Mouse (Mus musculus): Measurements from ENCODE around the gene Tmem54. TPM values are rescaled to one million over a fixed set of nuclear protein-coding genes. Genes with fewer than 3 reads are reported as not detected.

Tmem54 gene
- polyA plus RNA-seq, 1 experiment = 0.18 TPM

DNA sequence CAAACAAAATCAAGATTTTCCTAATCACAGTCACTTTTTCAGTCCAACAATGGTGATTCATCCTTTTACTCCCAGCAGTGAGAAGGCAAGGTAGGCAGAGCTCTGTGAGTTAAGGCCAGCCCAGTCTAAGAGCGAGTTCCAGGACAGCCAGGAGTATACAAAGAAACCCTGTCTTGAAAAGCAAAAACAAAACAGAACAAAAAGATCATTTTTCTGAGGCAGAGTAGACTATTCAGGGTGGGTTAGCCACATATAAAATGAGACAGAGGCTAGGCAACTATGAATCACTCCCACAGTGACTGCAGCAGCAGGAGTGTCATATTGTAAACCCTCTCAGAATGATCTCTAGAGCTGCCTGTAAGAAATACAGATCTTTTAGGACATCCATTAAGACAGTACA, 44.0 kb downstream of the Tmem54 start:
- TF ChIP-seq MAX (IDR thresholded peaks at IDR 0.05) = no peak
- no peak for TF ChIP-seq CEBPB (IDR thresholded peaks at IDR 0.05; ENCODE audit: low read depth)
- Histone ChIP-seq H3K27me3 (ENCODE audit: control insufficient read depth, insufficient read depth, insufficient read length) (no peaks in the 10 kb centered on the region), H3K79me3 (ENCODE audit: low read depth) (no peaks in the 10 kb centered on the region), H3K79me2 (ENCODE audit: control insufficient read depth, insufficient read depth) (no peaks in the 10 kb centered on the region), H3ac (ENCODE audit: control insufficient read depth, insufficient read length, low read depth) (no peak overlapping the region), H3K36me3 (ENCODE audit: control insufficient read depth, insufficient read depth) (peaks cover 26% of the 10 kb centered on the region), H3K4me3 (ENCODE audit: insufficient read depth, poor library complexity, severe bottlenecking) (no peak overlapping the region)

DNA sequence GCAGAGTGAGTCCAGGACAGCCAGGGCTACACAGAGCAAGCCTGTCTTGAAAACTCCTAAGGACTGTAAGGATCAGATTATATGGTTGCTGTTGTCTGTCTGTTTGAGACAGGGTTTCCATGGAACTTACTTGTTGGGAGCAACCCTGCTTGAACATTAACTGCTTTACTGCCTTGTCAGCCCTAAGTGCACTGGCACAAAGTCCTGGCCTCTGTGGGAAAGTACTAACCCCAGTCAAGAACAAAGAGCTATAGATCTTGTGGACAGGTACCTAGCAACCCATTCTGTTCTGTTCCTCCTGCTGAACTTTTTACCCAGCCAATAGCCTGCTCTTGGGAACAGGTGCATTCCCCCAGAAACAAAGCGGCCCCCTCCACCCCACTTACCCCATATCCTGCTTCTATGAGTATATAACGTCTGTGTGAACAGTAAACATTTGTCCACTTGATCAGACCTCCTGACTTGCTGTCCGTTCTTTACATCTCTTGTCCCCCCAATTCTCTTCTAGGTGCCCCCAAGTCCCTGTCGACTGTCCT, 46.0 kb downstream of the Tmem54 start:
- no peak for TF ChIP-seq FOSL1 (IDR thresholded peaks at IDR 0.05; ENCODE audit: insufficient read depth, low read length, poor library complexity, severe bottlenecking)
- TF ChIP-seq MYOG (IDR thresholded peaks at IDR 0.05; ENCODE audit: control insufficient read depth, extremely low read depth, insufficient read length) = no peak
- TF ChIP-seq MAX (IDR thresholded peaks at IDR 0.05) = no peak
- no peak for TF ChIP-seq MYOD1 (IDR thresholded peaks at IDR 0.05; ENCODE audit: control insufficient read depth, insufficient read length, low read depth)
- TF ChIP-seq CEBPB (IDR thresholded peaks at IDR 0.05; ENCODE audit: low read depth) = no peak
- TF ChIP-seq USF1 (IDR thresholded peaks at IDR 0.05; ENCODE audit: low read depth) = no peak
- TF ChIP-seq CTCF (IDR thresholded peaks at IDR 0.05; ENCODE audit: control insufficient read depth, insufficient read depth, insufficient read length) = no peak
- H3K79me3 ChIP-seq (ENCODE audit: low read depth) = no peaks in the 10 kb centered on the region
- no peak overlapping the region for H3ac ChIP-seq (ENCODE audit: control insufficient read depth, insufficient read length, low read depth)
- H3K79me2 ChIP-seq (ENCODE audit: control insufficient read depth, insufficient read depth) = no peaks in the 10 kb centered on the region
- H3K27me3 ChIP-seq (ENCODE audit: control insufficient read depth, insufficient read depth, insufficient read length) = no peaks in the 10 kb centered on the region
- no peak overlapping the region for H3K4me3 ChIP-seq (ENCODE audit: insufficient read depth, poor library complexity, severe bottlenecking)
- peaks cover 37% of the 10 kb centered on the region for H3K36me3 ChIP-seq (ENCODE audit: control insufficient read depth, insufficient read depth)

DNA sequence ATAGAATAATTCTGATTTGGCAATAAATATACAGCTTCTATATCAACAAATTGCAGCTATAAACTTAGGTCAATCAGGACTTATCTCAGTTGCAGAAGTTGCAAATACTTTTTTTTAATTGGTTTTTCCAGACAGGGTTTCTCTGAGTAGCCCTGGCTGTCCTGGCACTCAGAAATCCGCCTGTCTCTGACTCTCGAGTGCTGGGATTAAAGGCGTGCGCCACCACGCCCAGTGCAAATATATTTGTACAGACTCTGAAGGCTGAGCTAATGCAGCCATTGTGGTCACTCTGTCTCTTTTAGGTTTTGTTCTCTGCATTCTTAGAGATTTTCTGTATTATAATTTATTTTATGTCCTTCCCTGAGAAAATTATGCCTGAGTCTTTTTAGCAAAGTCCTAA, 52.2 kb downstream of the Tmem54 start:
- H3K79me3 ChIP-seq (ENCODE audit: low read depth) = no peaks in the 10 kb centered on the region
- no peak for TF ChIP-seq CTCF (IDR thresholded peaks at IDR 0.05; ENCODE audit: control insufficient read depth, insufficient read depth, insufficient read length)
- TF ChIP-seq MAX (IDR thresholded peaks at IDR 0.05) = no peak
- TF ChIP-seq CEBPB (IDR thresholded peaks at IDR 0.05; ENCODE audit: low read depth) = no peak
- TF ChIP-seq MYOD1 (IDR thresholded peaks at IDR 0.05; ENCODE audit: control insufficient read depth, insufficient read length, low read depth) = no peak
- no peak for TF ChIP-seq MYOG (IDR thresholded peaks at IDR 0.05; ENCODE audit: control insufficient read depth, extremely low read depth, insufficient read length)
- no peak for TF ChIP-seq FOSL1 (IDR thresholded peaks at IDR 0.05; ENCODE audit: insufficient read depth, low read length, poor library complexity, severe bottlenecking)
- TF ChIP-seq USF1 (IDR thresholded peaks at IDR 0.05; ENCODE audit: low read depth) = no peak
- peaks cover 38% of the 10 kb centered on the region for H3K36me3 ChIP-seq (ENCODE audit: control insufficient read depth, insufficient read depth)
- no peak overlapping the region for H3K4me3 ChIP-seq (ENCODE audit: insufficient read depth, poor library complexity, severe bottlenecking)
- no peak overlapping the region for H3ac ChIP-seq (ENCODE audit: control insufficient read depth, insufficient read length, low read depth)
- H3K79me2 ChIP-seq (ENCODE audit: control insufficient read depth, insufficient read depth) = no peaks in the 10 kb centered on the region
- no peaks in the 10 kb centered on the region for H3K27me3 ChIP-seq (ENCODE audit: control insufficient read depth, insufficient read depth, insufficient read length)

DNA sequence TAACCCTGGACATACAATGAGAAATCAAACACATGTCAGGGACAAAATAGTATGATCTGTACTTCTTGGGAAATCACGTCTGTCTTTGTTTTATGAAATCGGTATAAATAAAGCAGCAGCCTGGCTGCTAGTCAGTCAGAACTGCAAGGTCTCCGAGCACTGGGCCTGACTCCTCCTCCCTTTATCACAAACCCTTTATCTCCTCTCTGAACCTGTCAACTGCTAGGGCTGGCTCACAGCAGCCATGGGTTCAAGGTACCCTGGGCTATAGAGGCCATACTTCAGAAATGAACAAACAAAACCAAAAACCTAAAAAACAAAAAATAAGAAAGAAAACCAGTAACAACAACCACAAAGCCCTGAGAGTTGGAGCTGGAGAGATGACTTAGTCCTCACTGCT, 53.2 kb downstream of the Tmem54 start:
- Histone ChIP-seq H3ac (ENCODE audit: control insufficient read depth, insufficient read length, low read depth) (no peak overlapping the region), H3K36me3 (ENCODE audit: control insufficient read depth, insufficient read depth) (peaks cover 33% of the 10 kb centered on the region), H3K79me3 (ENCODE audit: low read depth) (no peaks in the 10 kb centered on the region), H3K4me3 (ENCODE audit: insufficient read depth, poor library complexity, severe bottlenecking) (no peak overlapping the region), H3K27me3 (ENCODE audit: control insufficient read depth, insufficient read depth, insufficient read length) (no peaks in the 10 kb centered on the region), H3K79me2 (ENCODE audit: control insufficient read depth, insufficient read depth) (no peaks in the 10 kb centered on the region)
- TF ChIP-seq MAX (IDR thresholded peaks at IDR 0.05) (no peak), FOSL1 (IDR thresholded peaks at IDR 0.05; ENCODE audit: insufficient read depth, low read length, poor library complexity, severe bottlenecking) (no peak), USF1 (IDR thresholded peaks at IDR 0.05; ENCODE audit: low read depth) (no peak), CTCF (IDR thresholded peaks at IDR 0.05; ENCODE audit: control insufficient read depth, insufficient read depth, insufficient read length) (no peak), CEBPB (IDR thresholded peaks at IDR 0.05; ENCODE audit: low read depth) (no peak), MYOG (IDR thresholded peaks at IDR 0.05; ENCODE audit: control insufficient read depth, extremely low read depth, insufficient read length) (no peak), MYOD1 (IDR thresholded peaks at IDR 0.05; ENCODE audit: control insufficient read depth, insufficient read length, low read depth) (no peak)

DNA sequence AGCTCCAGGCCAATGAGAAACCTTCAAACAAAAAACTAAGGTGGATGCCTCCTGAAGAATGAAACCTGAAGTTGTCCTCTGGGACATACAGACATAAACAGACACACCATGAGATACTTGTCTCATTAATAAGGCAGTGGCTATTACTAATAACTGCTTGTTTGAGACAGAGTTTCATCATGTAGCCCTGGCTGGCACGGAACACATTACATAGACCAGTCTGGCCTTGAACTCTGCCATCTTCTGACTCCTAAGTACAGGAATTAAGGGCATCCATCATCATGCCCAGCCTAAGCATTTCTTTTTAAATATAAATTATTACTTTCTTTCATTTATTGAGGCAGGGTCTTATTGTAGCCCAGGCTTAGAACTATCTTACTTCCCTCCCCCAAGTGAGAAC, 55.7 kb downstream of the Tmem54 start:
- Histone ChIP-seq H3ac (ENCODE audit: control insufficient read depth, insufficient read length, low read depth) (no peak overlapping the region), H3K36me3 (ENCODE audit: control insufficient read depth, insufficient read depth) (peaks cover 29% of the 10 kb centered on the region), H3K27me3 (ENCODE audit: control insufficient read depth, insufficient read depth, insufficient read length) (no peaks in the 10 kb centered on the region), H3K4me3 (ENCODE audit: insufficient read depth, poor library complexity, severe bottlenecking) (no peak overlapping the region), H3K79me3 (ENCODE audit: low read depth) (no peaks in the 10 kb centered on the region), H3K79me2 (ENCODE audit: control insufficient read depth, insufficient read depth) (no peaks in the 10 kb centered on the region)
- no peak for TF ChIP-seq MYOD1 (IDR thresholded peaks at IDR 0.05; ENCODE audit: control insufficient read depth, insufficient read length, low read depth)

Other genes with a start within 250 kb of the Tmem54 start
- gene Trim62, start 222.0 kb upstream of the Tmem54 start, polyA plus RNA-seq (2012; fragmentation: generic; extraction: Trizol) = 0.87 TPM
- 12.5 TPM for gene Azin2, start 143.1 kb upstream of the Tmem54 start, polyA plus RNA-seq (2012; fragmentation: generic; extraction: Trizol)
- 176 TPM for gene Ak2, start 113.6 kb upstream of the Tmem54 start, polyA plus RNA-seq (2012; fragmentation: generic; extraction: Trizol)
- 53.5 TPM for gene Rnf19b, start 47.3 kb upstream of the Tmem54 start, polyA plus RNA-seq (2012; fragmentation: generic; extraction: Trizol)
- not detected for gene Hpca, start 16.5 kb downstream of the Tmem54 start, polyA plus RNA-seq (2012; fragmentation: generic; extraction: Trizol)
- gene Fndc5, start 31.5 kb downstream of the Tmem54 start, polyA plus RNA-seq (2012; fragmentation: generic; extraction: Trizol) = 0.14 TPM
- 8.1 TPM for gene S100pbp, start 84.2 kb downstream of the Tmem54 start, polyA plus RNA-seq (2012; fragmentation: generic; extraction: Trizol)
- 105 TPM for gene Yars, start 84.2 kb downstream of the Tmem54 start, polyA plus RNA-seq (2012; fragmentation: generic; extraction: Trizol)
- gene C77080, start 155.9 kb downstream of the Tmem54 start, polyA plus RNA-seq (2012; fragmentation: generic; extraction: Trizol) = 30.1 TPM
- 15.0 TPM for gene Sync, start 182.1 kb downstream of the Tmem54 start, polyA plus RNA-seq (2012; fragmentation: generic; extraction: Trizol)
- 195 TPM for gene Rbbp4, start 229.8 kb downstream of the Tmem54 start, polyA plus RNA-seq (2012; fragmentation: generic; extraction: Trizol)
- gene Zbtb8os, start 230.1 kb downstream of the Tmem54 start, polyA plus RNA-seq (2012; fragmentation: generic; extraction: Trizol) = 31.2 TPM